Mouse (Mus musculus) cerebellum, postnatal 25 days (tissue): ENCODE measurements around the gene Pigq.

Experiments
- DNase-seq, 2 experiments: peaks; one replicate each; pipeline ENCODE4 v3.0.0; 2021; ENCODE audit warnings: mixed read lengths in 2 of 2

The Pigq gene

DNA sequence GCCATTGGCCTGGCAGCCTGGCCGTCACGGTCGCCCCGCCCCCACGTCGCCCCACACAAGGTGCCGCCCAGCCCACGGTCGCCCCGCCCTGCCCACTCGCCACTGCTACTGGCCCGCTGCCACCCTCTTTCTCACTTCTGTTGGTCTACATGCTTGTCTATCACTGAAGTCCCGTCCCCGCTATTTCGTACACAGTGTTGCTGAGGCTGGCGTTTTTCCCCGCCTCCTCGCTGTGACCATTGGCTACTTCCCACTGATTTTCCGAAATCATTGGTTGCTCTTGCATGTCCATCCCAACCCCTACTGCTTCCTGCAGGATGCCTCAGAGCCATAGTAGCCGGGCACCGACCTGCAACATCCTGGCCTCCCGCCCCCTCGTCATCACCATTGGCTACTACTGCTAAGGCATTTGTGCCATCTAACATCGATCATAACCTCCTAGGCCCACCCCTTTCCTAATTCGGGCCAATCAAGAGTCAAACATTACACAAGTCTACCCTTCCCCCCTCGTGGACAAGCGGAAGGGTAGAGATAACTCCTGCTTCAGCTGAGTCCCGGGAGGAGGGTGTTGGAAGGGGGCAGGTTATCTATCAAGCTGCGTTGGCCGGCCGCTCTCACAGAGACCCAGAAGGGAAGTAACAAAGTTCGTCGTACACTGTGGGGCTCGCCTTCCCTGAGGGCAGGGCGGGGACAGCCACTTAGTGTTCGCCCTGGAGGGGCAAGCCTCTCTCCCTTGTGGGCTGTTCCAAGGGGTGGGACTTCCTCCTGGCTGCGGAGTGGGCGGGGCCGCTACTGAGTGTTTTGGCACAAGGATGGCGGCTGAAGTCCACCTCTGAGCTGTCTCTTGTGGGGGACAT lies 24.7 kb downstream of the Pigq start:
- DNase-seq: peak; percentile 100

DNA sequence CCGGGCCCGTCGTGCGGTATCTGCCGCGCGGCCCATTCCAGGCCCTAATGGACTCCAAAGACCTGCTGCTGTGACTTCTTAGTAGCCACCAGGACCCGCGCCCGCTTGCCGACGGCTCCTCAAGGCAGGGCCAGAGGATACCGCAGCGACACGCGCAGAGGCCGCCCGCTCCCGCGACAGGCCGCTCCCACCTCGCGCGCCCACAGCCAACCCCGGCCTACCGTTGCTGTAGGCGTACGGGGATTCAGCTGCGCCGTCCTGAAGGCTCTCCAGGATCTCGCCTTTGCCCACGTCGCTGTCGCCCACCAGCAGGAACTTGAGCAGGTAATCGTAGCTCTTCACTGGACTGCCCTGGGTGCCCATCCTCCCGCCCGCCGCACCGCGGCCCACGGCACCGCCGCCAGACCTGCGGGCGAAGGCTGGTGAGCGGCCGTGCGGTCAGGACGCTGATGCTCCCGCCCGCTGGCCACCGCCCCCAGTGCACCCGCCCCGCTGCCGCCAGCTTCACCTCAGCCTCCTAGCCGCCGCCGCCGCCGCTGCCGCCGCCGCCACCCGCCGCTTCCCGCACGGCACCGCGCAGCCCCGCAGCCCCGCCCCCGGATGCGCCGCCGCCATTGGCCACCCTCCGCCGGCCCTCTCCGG lies 25.5 kb downstream of the Pigq start, which contains the start of gene Rab40c:
Rab40c (minus strand) TSS at position 584 of the 642 bp plus-strand sequence.
- DNase-seq: peak in 1 of 2 experiments; percentile 71

DNA sequence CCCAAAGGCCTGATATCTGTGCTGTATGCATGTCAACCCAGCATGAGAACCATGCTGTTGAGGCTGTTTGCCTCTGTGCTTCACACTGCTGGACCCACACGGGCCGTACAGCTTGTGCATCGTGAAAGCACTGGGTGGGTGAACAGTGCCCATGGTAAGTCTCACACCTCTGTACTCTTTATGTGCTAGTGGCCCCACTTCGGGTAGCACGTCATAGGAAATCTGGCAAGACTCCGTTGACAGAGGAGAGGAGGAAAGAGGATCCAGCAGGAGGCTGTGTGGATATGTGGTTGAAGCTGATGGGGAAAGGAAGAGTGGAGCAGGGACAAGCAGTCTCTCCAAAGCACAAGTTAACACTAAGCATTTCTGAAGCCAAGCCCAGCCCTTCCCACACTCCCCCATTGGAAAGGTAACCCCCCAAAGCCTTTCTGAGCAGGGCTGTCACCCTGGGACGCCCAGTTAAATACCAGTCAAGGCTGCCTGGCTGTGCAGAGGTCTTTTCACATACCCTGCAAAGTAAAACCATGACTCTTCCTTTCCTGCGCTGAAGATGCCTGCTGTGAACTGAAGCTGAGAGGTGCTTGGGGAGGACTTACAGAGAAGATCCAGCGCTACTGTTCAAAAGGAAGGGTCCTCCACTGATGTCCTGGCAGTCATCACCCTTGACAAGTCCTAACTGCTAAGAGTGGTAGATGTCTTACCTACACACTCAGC lies 26.5 kb downstream of the Pigq start:
- no peak for DNase-seq

DNA sequence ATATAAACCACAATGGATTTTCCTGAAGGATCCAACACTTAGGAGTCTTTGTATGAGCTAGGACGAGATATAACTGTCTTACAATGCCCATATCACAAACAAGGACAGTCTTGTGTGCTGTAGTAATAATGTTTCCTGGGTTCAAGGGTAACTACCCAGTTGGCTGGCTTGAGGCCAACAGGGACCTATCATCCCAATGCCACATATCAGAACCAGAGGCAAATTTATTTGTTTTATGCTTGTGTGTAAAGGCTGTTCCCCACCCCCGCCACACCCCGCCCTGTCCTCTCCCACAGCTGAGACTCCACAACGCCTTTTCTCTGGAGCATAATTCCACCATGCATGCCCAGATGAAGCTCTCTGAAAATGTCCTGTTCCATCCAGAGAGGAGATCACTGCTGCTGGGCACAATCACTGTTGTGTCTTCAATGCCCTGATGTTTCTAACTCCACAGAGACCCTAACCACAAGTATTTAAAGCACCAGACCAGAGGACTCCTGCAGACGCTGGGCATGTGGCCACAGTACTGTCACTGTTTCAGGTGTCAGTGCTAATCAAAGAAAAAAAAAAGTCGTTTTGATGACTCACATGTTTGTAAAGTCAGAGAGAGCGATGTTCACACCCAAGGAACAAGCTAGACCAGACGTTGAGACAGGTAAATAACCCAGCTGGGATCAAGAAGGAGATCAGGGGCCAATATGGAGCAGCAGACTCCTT lies 27.6 kb downstream of the Pigq start:
- DNase-seq: no peak

DNA sequence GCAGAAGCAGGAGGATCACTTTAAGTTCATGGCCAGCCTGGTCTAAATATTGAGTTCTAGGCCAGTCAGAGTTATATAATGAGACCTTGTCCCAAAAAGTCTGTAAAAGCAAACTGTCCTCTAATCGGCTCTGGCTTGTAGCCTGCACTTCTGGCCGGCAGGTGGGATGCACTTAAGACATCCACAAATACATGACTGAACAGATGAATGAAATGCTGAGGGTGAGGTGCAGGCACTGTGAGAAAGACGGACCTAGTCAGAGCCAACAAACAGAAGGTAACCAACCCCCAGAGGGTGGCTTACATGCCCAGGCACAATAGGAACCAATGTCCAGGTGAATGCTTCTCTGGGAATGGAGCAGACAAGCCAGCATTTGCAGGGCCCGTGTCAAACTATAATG lies 30.4 kb downstream of the Pigq start:
- peak; percentile 38 to 60 for DNase-seq

DNA sequence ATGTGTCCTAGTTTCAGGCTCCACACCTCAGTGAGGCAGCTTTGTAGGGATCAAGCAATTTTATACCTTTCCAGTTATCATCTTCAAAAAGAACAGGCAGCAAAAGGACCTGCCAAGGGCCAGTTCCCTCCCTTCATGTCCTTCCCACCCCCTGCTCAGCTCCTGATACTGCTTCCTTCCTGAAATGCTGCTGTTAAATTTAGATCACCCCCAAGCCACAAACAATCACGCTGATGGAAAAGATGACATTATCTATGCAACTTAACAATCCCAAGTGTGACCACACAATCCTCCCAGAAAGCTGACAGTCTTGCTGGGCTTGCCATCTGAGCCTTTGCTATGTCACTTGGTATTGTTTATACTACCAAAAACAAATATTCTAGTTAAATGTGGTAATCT lies 30.9 kb downstream of the Pigq start:
- no peak for DNase-seq

DNA sequence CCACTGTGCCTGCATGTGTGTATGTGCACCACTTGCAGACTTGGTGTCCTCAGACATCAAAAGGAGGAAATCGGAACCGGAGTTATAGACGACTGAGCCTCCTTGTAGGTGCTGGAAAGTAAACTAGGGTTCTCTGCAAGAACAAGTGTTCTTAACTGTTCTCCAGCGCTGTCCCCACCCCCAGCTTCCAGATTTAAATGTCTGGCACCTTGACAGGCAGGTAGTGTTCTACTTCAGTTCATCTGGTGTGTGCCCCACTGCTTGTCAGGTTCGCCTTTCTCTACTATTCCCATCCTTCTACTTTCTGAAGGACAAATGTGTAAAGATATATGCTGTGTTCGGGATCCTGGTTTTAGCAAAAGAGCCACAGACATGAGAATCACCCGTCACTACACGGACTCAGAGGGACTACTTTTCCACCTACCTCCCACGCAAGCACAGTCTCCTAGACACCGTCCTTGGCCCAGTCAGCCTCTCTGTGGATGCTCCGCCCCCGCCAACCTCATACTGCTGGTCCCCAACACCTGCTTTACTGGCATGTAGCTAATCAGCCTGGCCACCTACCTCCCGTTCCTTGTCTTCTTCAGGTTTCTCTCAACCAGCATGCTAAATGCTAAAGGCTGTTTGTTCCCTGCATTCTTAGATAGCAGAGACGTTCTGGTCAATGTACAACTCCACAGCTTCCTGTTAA lies 31.4 kb downstream of the Pigq start:
- DNase-seq: peak; percentile 77 to 85

DNA sequence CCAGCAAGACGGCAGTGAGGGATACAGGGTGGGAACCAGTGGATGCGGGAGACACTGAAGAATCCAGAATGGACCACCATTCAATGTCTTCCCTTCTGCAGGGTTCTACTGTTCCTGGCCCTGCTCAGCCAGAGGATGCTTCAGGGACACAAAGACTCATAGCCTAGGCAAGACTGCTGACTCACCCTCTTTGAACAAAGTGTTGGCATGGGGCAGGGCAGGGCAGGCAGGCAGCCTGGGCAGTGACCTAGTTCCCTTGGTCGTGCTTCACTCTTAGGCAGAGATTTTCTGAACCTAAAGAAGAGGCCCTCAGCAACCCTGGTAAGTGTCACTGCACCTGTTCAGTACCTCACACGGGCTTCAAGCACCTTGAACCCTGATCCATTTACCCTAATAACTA lies 32.9 kb downstream of the Pigq start:
- DNase-seq: peak; percentile 80 to 82

DNA sequence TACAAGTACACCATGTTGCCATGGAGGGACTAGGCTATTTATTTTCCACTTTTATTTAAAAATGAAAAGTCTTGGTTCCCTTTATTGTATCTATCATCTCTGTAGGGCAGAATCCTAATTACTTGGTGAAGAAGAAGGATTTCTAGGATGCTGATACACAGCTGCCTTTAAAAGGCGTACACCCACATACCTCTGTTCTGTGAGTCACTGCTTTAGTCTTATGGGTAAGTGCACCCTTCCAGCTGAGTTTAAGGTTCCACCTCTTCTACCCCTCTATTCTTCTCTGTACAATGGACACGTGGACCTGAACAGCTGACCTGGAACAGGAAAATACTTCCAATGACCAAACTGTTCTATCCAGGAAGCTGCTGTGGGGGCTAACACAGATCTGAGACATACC lies 37.1 kb downstream of the Pigq start:
- DNase-seq: no peak

DNA sequence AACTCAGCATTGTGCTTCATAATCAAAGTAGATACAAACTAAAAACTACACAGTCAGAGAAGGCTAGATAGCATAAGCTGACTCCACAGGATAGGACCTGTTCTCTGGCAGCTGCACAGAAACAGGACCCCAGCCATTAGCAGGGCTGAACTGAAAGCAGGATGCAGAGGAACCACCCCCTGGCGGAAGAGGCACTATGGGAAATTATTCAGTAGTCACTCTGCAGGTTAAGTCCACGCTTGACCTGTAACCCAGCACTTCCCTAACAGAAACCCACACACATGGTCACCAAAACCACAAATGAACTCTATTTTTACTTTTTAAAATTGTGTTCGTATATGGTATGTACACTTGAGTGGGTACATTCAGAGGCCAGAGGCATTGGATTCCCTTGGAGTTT lies 41.7 kb downstream of the Pigq start:
- DNase-seq: no peak

DNA sequence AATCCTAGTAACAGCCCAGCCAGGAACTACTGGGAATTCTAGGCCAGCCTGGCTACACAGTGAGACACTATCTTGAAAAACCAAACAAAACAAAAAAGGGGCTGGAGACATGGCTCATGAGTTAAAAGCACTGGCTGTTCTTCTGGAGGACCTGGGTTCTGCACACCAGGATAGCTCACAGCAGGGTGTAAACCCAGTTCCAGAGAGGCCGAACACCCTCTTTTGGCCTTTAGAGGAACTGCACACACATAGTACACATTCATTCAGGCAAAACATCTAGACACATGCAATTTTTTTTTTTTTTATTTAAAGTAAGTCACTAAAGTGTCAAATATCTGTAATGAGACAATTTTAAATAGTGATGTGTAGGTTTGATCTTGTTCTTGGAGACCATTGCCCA lies 44.5 kb downstream of the Pigq start:
- DNase-seq: no peak

DNA sequence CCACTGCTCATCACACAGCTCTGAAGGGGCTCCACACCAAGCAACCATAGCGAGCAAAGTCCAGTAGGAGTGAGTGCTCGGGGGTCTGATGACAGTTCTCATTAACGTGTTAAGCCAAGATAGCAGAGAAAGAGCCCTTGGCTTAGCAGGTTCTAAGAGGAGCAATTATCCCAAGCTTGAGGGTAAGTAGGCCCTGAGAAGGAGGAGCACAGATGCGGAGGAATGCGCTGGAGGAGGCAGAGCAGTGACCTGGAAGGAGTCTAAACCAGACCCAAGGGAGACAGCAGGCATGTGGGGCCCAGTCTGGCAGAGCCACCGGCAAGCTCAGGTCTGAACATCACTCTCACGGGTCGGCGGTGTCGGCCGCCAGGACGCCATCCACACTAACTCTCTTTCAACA lies 48.8 kb downstream of the Pigq start:
- DNase-seq: peak in 1 of 2 experiments; percentile 34

DNA sequence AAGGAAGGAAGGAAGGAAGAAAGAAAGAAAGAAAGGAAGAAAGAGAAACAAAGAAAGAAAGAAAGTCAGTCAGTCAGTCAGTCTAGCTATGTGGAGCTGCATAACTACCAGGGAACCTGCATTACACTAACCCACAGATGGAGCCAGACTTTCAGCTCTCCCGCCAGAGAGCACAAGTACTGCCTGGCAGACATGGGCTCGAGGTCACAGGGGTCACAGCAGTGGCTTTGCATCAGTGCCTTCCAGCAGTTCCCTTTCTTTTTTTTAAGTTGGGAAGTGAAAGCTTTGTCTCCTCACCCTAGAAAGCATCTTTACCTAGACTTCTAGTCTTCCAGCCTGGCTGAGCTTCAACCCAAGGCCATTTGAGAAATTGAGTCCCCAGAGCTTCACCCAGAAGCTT lies 49.3 kb downstream of the Pigq start:
- DNase-seq: no peak

DNA sequence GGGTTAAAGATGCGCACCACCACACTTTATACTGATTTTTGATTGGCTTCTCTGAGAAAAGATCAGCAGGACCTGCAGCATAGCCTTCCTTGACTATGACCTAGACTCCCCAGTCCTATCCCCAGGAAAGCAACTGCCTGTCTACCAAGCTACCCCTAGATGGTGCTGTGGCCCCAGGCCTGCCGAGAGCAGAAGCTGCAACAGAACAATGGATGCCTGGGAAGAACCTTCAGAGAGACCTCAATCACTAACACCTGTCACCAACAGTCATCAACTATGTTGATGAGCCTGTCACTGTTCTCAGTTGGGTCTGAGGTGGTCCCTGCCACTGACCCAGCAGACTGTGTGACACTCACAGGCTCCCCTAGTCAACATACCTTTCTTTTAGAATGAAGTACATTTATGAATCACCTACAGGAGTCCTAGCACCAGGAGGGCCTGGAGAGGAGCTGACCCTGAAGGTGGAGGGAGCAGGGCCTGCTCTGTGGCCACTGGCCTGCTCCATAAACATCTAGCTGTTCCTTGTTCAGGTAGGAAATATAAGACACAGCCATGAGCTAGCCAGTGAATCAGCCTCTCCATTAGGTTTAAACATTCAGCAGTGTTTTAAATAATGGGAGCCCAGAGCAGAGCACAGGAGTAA lies 50.6 kb downstream of the Pigq start:
- peak; percentile 83 to 88 for DNase-seq

DNA sequence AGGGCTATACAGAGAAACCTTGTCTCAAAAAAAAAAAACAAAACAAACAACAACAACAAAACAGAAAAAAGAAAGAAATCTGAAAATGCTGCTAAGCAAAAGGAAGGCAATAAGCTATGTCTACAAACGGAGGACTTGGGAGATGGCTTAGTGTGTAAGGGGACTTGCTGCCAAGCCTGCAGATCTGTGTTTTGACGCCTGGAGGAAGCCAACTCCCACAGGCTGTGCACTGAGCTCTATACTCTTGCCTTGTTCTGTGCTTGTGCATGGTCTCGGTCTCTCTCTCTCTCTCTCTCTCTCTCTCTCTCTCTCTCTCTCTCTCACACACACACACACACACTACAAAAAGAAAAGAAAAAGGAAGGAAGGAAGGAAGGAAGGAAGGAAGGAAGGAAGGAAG lies 55.9 kb downstream of the Pigq start:
- DNase-seq: no peak

DNA sequence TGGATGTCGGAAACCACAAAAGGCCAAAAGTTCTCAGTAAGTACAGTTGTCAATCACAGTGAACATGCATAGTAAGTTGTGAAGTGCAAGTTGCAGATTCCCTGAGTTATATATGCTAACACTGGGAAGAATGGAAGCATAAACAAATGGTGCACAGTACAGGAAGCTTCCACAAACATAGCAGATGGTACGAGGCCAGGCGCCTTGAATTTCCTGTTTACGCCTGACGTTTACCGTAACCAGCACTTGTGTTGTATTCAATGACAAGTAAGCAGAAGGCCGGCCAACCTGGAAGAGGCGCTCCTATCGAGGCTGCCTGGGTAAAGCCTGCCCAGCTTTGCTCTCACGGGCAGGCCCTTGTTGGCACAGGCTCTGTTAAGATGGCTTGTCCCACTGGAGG lies 57.3 kb downstream of the Pigq start:
- DNase-seq: no peak

DNA sequence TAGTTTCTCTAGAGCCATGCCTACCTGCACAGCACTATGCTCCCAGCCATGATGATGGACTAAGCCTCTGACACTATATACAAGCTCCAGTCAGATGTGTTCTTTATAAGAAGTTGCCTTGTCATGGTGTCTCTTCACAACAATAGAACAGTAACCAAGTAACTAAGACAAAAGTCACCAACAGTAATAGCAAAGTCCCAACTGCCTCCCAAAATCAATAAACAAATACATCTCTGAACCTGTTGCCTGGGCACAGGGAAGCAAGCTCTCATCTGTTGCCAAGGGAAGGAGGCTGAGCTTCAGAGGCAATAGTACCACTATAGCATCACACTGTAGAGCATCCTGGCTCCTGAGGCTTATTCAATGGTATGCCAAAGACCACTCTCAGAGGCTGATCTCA lies 57.9 kb downstream of the Pigq start:
- no peak for DNase-seq

DNA sequence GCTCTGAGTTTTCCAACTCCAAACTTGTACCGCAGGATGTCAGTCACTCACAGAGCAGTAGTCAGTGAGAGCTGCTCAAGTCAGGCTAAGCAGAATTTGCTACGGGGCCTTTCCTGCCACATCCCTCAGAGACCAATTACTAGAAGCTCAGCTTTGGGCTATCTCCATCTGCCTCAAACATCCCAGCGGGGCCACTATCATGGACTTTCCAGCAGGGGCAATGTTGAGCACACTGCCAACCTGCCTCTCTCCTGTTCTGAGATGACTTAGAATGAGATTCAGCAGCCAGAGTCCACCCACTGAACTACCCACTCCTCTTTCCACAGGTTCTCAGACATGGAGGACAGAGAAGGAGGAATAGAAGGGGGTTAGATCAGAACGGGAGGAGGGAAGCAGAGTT lies 59.1 kb downstream of the Pigq start:
- peak; percentile 43 to 68 for DNase-seq

DNA sequence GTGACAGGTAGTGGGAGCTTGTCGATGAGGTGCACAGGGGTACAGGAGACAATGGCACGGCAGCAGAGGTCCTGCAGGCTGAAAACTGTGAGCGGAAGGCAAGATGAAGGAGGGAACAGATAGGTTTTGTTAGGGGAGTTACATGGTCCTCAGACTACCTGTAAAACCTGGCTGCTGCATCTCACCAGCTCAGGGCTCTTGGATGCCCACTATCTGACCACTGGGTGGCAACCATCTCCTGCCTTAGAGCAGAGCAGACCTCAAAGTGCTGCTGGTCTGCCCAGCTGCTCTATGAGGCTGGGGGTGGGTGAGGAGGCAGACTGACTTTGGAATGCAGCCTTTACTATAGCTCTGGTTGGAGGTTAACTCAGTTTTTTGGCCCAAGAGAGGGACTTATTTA lies 60.9 kb downstream of the Pigq start:
- no peak for DNase-seq

DNA sequence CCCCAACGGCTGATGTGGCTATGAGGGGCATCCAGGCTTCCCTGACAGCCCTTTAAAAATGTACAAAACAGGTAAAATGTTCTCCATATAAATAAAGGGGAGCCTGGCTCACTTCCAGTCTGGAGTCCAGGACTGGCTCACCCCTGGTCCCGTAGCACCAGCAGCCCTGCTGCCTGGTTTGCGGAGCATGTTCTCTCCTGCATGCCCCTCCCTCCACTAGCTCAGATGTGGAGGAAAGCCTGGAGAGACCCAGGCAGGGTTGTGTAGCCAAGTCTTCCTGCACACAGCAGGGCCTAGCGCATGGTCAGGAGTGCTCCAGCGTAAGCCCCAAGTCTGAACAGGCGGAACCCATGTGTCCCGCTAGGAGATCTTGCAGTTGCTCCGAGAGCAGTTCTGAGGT lies 61.5 kb downstream of the Pigq start:
- no peak for DNase-seq

DNA sequence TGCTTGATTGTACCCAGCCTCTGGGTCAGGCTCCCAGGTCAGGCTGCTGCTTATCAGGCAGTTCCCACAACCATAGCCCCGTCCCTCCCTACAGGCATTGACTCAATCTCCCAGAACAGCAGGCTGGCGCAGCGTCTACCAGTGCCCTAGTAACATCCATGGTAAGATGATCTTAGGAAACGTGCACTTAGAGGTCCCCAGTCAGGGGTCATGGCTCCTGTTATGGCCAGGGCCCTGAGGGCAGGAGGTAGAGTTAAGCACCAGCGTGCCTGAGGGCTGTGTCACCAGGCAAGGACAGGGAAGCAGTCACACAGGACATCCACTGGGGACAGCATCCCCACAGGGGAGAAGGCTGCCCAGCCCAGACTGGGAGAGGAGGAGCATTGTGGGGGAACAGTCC lies 62.4 kb downstream of the Pigq start:
- DNase-seq: no peak

DNA sequence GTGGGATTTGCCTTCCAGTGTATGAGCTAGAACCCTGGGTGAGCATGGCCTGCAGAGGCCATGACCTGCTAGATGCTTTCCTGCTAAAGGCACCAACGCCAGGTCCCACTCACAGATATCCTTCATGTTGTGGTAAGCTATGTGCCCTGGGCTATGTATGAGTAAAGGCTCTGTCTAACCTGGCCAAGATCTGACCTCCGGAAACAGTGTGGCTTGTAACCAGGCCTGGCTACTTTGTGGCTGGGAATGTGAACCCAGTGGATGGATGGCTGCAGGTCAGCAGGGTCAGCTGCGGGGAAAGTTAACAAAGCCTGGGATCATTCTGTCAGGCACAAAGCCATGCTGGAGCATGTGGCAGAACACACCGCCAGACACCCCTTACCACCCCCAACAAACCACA lies 63.0 kb downstream of the Pigq start:
- no peak for DNase-seq
